Mouse (Mus musculus) brain, embryonic 14.5 days (tissue): ENCODE data around the gene Tsen34. TPM values are rescaled to one million over a fixed set of nuclear protein-coding genes. Genes with fewer than 3 reads are reported as not detected.
A peak's percentile ranks its signal among the peaks of the same experiment; 100 is the strongest.

Source experiments
- DNase-seq: peaks from one replicate; pipeline ENCODE4 v3.0.0-alpha.2; 2011; ENCODE audit warnings: low read depth
- CTCF ChIP-seq: fragments of 200-500 bp; IDR thresholded peaks from 2 replicates; pipeline ENCODE4 v1.5.1; 2012; ENCODE audit warnings: inconsistent platforms, mild to moderate bottlenecking, moderate library complexity, borderline replicate concordance; ENCODE audit not compliant: insufficient read depth, insufficient read length; ENCODE audit errors: extremely low read depth
- POLR2A ChIP-seq: fragments of 200-500 bp; IDR thresholded peaks from 2 replicates; pipeline ENCODE4 v1.6.1; 2012; ENCODE audit warnings: mild to moderate bottlenecking, inconsistent platforms, borderline replicate concordance; ENCODE audit not compliant: poor library complexity, insufficient read depth, insufficient read length, severe bottlenecking; ENCODE audit errors: extremely low read depth
- polyA plus RNA-seq: library from polyadenylated mRNA; depleted of rRNA; stranded (reverse); fragments of >200 nt; gene quantifications from 2 replicates; pipeline ENCODE4 v1.2.3, GENCODE M21; 2012; rRNA removed

Tsen34 gene
- 190 and 235 TPM in 2 replicates for polyA plus RNA-seq

GRCm38 (mm10) chr7:3692382-3692986, at the start of gene Tsen34:
Gene Tsen34, plus strand, starts transcription at chr7:3692863.
- TF ChIP-seq CTCF (no peak), POLR2A (peak; percentile 26; the same call in 1 of the 2 replicates)
- no peak for DNase-seq

- DNase-seq, result no peak
- TF ChIP-seq CTCF, result no peak
- TF ChIP-seq POLR2A, result no peak
These were observed 49.3 kb upstream of the Tsen34 start for GRCm38 (mm10) chr7:3643412-3643811.

GRCm38 (mm10) chr7:3643843-3644242, 48.8 kb upstream of the Tsen34 start:
- DNase-seq, result no peak
- no peak for TF ChIP-seq CTCF
- no peak for TF ChIP-seq POLR2A

GRCm38 (mm10) chr7:3644348-3644671, 48.4 kb upstream of the Tsen34 start:
- TF ChIP-seq CTCF (no peak), POLR2A (no peak)

GRCm38 (mm10) chr7:3644672-3645487, 47.8 kb upstream of the Tsen34 start, which contains the start of gene Cnot3:
Gene Cnot3, plus strand, starts transcription at chr7:3645268.
- TF ChIP-seq POLR2A (peak; percentile 83; the same call in 1 of the 2 replicates), CTCF (no peak)
- DNase-seq, result peak; percentile 100

More at GRCm38 (mm10) chr7:3644348-3644671, 48.4 kb upstream of the Tsen34 start:
- DNase-seq, result no peak

GRCm38 (mm10) chr7:3645488-3646025, 47.1 kb upstream of the Tsen34 start:
- DNase-seq, result no peak
- no peak for TF ChIP-seq CTCF
- no peak for TF ChIP-seq POLR2A

GRCm38 (mm10) chr7:3646188-3646587, 46.5 kb upstream of the Tsen34 start:
- TF ChIP-seq CTCF (no peak), POLR2A (no peak)

GRCm38 (mm10) chr7:3646641-3647040, 46.0 kb upstream of the Tsen34 start:
- no peak for TF ChIP-seq POLR2A
- no peak for TF ChIP-seq CTCF
- DNase-seq, result no peak

More at GRCm38 (mm10) chr7:3646188-3646587, 46.5 kb upstream of the Tsen34 start:
- DNase-seq, result no peak

GRCm38 (mm10) chr7:3656966-3657365, 35.7 kb upstream of the Tsen34 start:
- DNase-seq, result no peak
- TF ChIP-seq POLR2A, result no peak
- TF ChIP-seq CTCF, result no peak

GRCm38 (mm10) chr7:3658578-3658977, 34.1 kb upstream of the Tsen34 start:
- DNase-seq, result no peak
- TF ChIP-seq POLR2A, result no peak
- TF ChIP-seq CTCF, result no peak

GRCm38 (mm10) chr7:3664524-3665214, 28.0 kb upstream of the Tsen34 start:
- TF ChIP-seq POLR2A, result no peak
- TF ChIP-seq CTCF, result no peak
- DNase-seq, result peak; percentile 44

GRCm38 (mm10) chr7:3665215-3666114, 27.2 kb upstream of the Tsen34 start, which contains the start of gene Leng1:
Gene Leng1, minus strand, starts transcription at chr7:3665840.
- TF ChIP-seq CTCF, result no peak
- TF ChIP-seq POLR2A, result peak; percentile 48; the same call in 1 of the 2 replicates
- peak; percentile 99 for DNase-seq
